Mouse (Mus musculus): ENCODE data around the gene Ddi2. TPM values are rescaled to one million over a fixed set of nuclear protein-coding genes. Genes with fewer than 3 reads are reported as not detected.

Ddi2 gene
- polyA plus RNA-seq, 1 experiment, result 74.4 TPM

GRCm38 (mm10) chr4:141663122-141663931 lies 59.9 kb downstream of the Ddi2 start:
- Histone ChIP-seq H3K27ac (ENCODE audit: insufficient read depth, low read depth, low read length) (peak overlapping the region; percentile 69), H3K4me3 (ENCODE audit: insufficient read depth, low read length) (peak overlapping the region; percentile 89), H3K4me1 (ENCODE audit: control insufficient read depth, insufficient read depth, low read length) (peaks cover 44% of the 10 kb centered on the region)
- TF ChIP-seq CTCF (IDR thresholded peaks at IDR 0.05; ENCODE audit: low read depth, low read length) (no peak), POLR2A (IDR thresholded peaks at IDR 0.05; ENCODE audit: borderline replicate concordance, low read depth, low read length) (no peak)

GRCm38 (mm10) chr4:141660884-141661283 lies 62.3 kb downstream of the Ddi2 start:
- TF ChIP-seq CTCF (IDR thresholded peaks at IDR 0.05; ENCODE audit: low read depth, low read length), result no peak
- no peak for TF ChIP-seq POLR2A (IDR thresholded peaks at IDR 0.05; ENCODE audit: borderline replicate concordance, low read depth, low read length)
- H3K4me3 ChIP-seq (ENCODE audit: insufficient read depth, low read length), result no peak overlapping the region
- peaks cover 50% of the 10 kb centered on the region for H3K4me1 ChIP-seq (ENCODE audit: control insufficient read depth, insufficient read depth, low read length)
- H3K27ac ChIP-seq (ENCODE audit: insufficient read depth, low read depth, low read length), result no peak overlapping the region

DNA sequence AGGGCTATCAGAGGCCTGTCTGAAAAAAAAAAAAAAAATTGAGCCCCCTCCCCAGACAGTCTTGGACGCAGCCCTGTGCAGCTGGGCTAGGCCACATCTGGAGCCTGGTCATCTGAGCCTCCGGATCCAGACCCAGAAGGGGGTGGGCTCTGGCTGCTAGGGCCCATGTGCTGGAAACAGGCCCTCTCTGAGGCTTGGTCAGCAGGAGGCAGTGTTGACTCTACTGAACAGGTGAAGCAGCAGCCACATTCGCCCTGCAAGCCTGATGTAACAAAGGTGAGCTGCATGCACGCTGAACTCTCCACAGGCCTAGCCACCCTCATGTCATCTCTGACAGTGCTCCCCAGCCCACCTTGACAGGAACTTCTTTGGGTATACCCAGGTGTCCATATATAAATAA lies 63.5 kb downstream of the Ddi2 start:
- TF ChIP-seq POLR2A (IDR thresholded peaks at IDR 0.05; ENCODE audit: borderline replicate concordance, low read depth, low read length) (no peak), CTCF (IDR thresholded peaks at IDR 0.05; ENCODE audit: low read depth, low read length) (no peak)
- no peak overlapping the region for H3K27ac ChIP-seq (ENCODE audit: insufficient read depth, low read depth, low read length)
- peaks cover 51% of the 10 kb centered on the region for H3K4me1 ChIP-seq (ENCODE audit: control insufficient read depth, insufficient read depth, low read length)
- no peak overlapping the region for H3K4me3 ChIP-seq (ENCODE audit: insufficient read depth, low read length)

DNA sequence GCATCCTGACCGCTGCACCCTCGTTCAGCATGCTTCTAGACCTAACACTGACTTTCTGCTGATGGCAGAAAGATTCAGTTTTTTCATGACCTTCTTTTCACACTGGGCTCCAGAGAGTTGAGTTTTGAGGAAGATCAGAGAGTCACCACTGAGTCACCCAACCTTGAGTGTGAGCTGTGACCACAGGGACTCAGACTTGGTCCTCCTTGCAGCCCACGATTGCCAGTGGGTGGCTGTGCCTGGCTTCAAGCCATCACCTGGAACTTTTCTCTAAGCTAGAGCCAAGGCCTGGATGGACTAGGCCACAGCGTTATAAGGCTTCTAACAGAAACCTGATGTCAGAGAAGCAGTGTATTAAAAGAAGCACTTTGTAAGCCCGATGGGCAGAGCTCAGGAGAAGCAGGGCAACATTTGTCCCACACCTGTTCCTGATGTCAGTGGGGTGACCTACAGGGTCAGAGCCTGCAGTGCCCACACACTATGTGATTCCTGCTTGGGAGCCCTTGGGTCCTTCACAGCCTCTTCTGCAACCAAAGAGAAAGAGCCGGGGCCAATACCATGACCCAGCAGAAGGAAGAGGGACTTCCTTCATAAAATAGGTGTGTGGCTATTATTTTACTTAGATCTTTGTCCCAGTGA lies 64.3 kb downstream of the Ddi2 start:
- peak overlapping the region; percentile 32 for H3K27ac ChIP-seq (ENCODE audit: insufficient read depth, low read depth, low read length)
- peaks cover 55% of the 10 kb centered on the region for H3K4me1 ChIP-seq (ENCODE audit: control insufficient read depth, insufficient read depth, low read length)
- no peak overlapping the region for H3K4me3 ChIP-seq (ENCODE audit: insufficient read depth, low read length)
- no peak for TF ChIP-seq POLR2A (IDR thresholded peaks at IDR 0.05; ENCODE audit: borderline replicate concordance, low read depth, low read length)
- TF ChIP-seq CTCF (IDR thresholded peaks at IDR 0.05; ENCODE audit: low read depth, low read length), result no peak

DNA sequence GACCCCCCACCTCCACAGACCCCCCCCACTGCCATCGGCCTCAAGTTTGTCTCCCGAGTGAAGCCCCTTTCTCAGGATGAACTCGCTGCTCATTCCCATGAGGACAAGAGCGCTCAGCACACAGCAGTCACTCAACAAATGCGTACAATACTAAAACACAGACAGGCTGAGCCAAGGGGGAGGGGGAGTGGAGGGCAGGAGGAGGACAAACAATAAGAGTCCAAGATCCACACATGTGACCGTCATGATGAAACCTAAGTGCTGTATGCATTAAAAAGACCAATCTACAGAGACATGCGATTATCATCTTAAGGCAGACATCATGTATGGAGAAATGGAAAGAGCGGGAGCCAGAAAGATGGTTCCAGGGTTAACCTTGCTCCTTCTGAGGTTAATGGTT lies 66.3 kb downstream of the Ddi2 start:
- no peak for TF ChIP-seq POLR2A (IDR thresholded peaks at IDR 0.05; ENCODE audit: borderline replicate concordance, low read depth, low read length)
- TF ChIP-seq CTCF (IDR thresholded peaks at IDR 0.05; ENCODE audit: low read depth, low read length), result no peak
- H3K4me3 ChIP-seq (ENCODE audit: insufficient read depth, low read length), result no peak overlapping the region
- H3K4me1 ChIP-seq (ENCODE audit: control insufficient read depth, insufficient read depth, low read length), result peaks cover 72% of the 10 kb centered on the region
- peak overlapping the region; percentile 93 for H3K27ac ChIP-seq (ENCODE audit: insufficient read depth, low read depth, low read length)

GRCm38 (mm10) chr4:141655908-141656608 lies 67.2 kb downstream of the Ddi2 start:
- TF ChIP-seq POLR2A (IDR thresholded peaks at IDR 0.05; ENCODE audit: borderline replicate concordance, low read depth, low read length) (no peak), CTCF (IDR thresholded peaks at IDR 0.05; ENCODE audit: low read depth, low read length) (no peak)
- Histone ChIP-seq H3K27ac (ENCODE audit: insufficient read depth, low read depth, low read length) (peak overlapping the region; percentile 93), H3K4me3 (ENCODE audit: insufficient read depth, low read length) (no peak overlapping the region), H3K4me1 (ENCODE audit: control insufficient read depth, insufficient read depth, low read length) (peaks cover 77% of the 10 kb centered on the region)

DNA sequence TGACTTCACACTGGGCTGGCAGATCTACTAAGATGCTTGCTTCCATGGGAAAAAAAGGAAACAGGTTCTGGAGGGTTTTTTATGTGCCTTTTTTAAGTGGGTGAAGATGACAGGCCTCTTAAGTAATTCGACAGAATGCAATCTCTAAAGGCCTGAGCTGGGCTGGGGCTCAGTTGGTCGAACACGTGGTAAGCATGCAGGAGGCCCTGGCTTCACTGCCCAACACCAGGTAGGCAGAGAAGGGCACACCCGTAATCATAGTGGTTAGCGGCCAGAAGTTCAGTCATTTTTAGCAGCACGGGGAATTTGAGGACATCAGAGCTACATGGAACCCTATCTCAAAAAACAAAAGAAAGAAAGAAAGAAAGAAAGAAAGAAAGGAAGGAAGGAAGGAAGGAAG lies 68.7 kb downstream of the Ddi2 start:
- Histone ChIP-seq H3K4me3 (ENCODE audit: insufficient read depth, low read length) (no peak overlapping the region), H3K27ac (ENCODE audit: insufficient read depth, low read depth, low read length) (0 out of 2 replicates have a peak overlapping the region, but pooled peaks have one; percentile 6), H3K4me1 (ENCODE audit: control insufficient read depth, insufficient read depth, low read length) (peaks cover 74% of the 10 kb centered on the region)
- TF ChIP-seq POLR2A (IDR thresholded peaks at IDR 0.05; ENCODE audit: borderline replicate concordance, low read depth, low read length), result no peak

- no peak for TF ChIP-seq CTCF (IDR thresholded peaks at IDR 0.05; ENCODE audit: low read depth, low read length)
- TF ChIP-seq POLR2A (IDR thresholded peaks at IDR 0.05; ENCODE audit: borderline replicate concordance, low read depth, low read length), result no peak
- Histone ChIP-seq H3K4me3 (ENCODE audit: insufficient read depth, low read length) (no peak overlapping the region), H3K4me1 (ENCODE audit: control insufficient read depth, insufficient read depth, low read length) (peaks cover 67% of the 10 kb centered on the region), H3K27ac (ENCODE audit: insufficient read depth, low read depth, low read length) (no peak overlapping the region)
These were observed 69.4 kb downstream of the Ddi2 start for GRCm38 (mm10) chr4:141653813-141654212.

DNA sequence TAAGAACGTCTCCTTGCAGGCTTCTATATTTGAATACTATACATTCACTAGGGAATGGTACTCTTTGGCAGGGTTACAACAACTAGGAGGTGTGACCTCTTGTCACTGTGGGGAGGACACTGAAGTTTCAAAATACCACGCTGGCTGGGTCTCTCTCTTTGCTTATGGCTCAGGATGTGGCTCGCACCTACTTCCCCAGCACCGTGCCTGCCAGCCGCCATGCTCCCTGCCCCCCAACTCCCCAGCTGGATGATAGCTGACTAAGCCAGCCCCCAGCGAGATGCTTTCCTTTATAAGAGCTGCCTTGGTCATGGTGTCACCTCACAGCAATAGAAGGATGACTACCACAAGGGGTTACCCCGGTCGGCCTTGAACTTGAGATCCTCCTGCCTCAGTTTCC lies 70.2 kb downstream of the Ddi2 start:
- no peak for TF ChIP-seq CTCF (IDR thresholded peaks at IDR 0.05; ENCODE audit: low read depth, low read length)
- no peak for TF ChIP-seq POLR2A (IDR thresholded peaks at IDR 0.05; ENCODE audit: borderline replicate concordance, low read depth, low read length)
- H3K27ac ChIP-seq (ENCODE audit: insufficient read depth, low read depth, low read length), result no peak overlapping the region
- H3K4me3 ChIP-seq (ENCODE audit: insufficient read depth, low read length), result no peak overlapping the region
- H3K4me1 ChIP-seq (ENCODE audit: control insufficient read depth, insufficient read depth, low read length), result peaks cover 60% of the 10 kb centered on the region

DNA sequence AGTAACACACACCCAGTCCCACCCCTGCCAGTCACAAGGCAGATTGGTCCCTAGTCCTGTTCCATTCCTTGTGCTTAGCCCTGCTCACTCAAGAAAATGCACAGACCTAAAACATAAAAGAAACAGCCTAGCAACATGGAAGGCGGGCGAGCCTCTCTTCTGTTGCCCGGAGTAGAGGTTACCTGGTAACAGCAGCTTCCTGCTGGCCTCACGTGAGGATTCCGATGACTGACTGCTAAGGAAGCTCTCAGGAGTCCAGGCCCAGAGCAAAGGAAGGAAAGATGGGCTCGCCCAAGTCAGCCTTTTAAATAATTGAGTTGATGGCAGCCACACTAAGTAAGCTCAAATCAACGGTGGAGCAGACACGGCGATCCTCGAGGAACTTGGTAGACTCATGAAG lies 71.3 kb downstream of the Ddi2 start:
- TF ChIP-seq POLR2A (IDR thresholded peaks at IDR 0.05; ENCODE audit: borderline replicate concordance, low read depth, low read length), result no peak
- TF ChIP-seq CTCF (IDR thresholded peaks at IDR 0.05; ENCODE audit: low read depth, low read length), result no peak
- peak overlapping the region; percentile 4 for H3K27ac ChIP-seq (ENCODE audit: insufficient read depth, low read depth, low read length)

More for the DNA sequence above, 71.3 kb downstream of the Ddi2 start:
- Histone ChIP-seq H3K4me1 (ENCODE audit: control insufficient read depth, insufficient read depth, low read length) (peaks cover 56% of the 10 kb centered on the region), H3K4me3 (ENCODE audit: insufficient read depth, low read length) (no peak overlapping the region)

Measured in bone marrow macrophage, adult 2 months (primary cell).